Mouse (Mus musculus): ENCODE results near the gene Cbx4.
A peak's percentile ranks its signal among the peaks of the same experiment; 100 is the strongest.

Gene Cbx4

DNA sequence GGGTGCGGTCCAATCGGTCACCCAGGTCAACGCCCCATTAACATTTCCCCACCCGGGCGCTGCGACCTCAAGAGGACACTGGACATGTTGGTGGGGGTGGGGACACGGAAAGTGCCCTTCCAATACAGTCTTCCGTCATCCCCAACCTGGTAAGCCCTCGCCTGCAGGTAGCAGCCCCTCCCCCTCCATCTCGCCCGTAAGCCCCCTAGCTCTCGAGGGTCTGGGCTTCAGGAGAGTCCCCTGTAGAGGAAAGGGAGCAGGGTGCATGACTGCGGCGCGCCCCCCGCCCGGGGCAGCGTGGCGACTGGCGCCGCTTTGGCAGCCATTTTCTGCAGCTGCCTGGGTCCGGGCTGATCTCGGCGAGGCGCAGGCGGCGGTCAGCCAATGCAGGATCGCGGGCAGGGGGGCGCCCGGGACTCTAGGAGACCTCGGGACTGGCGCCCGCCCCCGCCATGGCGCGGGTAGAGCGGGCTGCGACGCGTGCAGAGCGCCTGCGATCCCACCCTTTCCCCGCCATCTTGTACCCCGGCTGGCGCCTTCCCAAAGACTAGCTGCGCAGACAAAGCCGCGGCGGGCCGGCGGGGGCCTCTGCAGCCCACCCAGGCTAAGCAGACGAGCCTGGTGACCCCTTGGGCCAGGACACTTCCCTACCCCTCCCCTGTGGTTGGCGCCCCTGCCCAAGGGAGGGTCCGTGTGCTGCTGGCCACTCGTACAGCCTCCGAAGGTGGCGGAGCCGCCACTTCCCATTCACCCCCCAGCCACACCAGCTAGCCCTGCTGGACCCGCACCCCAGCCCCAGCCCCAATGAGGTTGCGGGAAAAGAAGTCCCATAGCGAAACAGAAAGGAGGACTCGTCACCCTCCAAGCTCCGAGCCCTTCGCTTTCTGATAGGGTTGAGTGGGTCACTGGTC, 29.5 kb downstream of the Cbx4 start:
- peak; percentile 67 for DNase-seq

DNA sequence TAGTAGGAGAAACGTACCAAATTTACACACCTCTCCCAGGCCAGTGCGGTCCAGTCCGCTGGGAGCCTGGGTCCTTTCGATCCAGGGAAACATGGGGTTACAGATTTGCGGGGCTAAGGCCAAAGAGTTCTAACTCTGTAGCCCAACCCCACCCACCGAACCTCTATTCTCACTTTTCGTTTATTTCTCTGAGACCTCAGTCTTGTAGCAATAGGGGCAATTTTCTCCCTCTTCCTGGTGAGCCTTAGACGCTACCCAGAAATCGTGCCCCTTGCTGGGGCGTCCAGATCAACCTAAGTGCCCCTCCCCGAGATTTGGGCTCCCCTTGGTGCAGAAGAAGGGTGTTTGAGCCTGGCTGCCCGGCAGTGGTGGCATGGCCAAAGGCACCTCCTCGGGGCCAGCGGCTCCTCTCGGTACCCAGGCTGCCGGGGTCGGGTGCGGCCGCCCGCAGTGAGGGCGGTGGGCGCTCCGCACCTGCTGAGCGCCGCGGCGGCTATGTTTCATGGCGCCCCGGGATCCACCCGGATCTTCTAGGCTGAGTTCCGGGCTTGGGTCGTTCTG, 30.4 kb downstream of the Cbx4 start:
- DNase-seq, result no peak

DNA sequence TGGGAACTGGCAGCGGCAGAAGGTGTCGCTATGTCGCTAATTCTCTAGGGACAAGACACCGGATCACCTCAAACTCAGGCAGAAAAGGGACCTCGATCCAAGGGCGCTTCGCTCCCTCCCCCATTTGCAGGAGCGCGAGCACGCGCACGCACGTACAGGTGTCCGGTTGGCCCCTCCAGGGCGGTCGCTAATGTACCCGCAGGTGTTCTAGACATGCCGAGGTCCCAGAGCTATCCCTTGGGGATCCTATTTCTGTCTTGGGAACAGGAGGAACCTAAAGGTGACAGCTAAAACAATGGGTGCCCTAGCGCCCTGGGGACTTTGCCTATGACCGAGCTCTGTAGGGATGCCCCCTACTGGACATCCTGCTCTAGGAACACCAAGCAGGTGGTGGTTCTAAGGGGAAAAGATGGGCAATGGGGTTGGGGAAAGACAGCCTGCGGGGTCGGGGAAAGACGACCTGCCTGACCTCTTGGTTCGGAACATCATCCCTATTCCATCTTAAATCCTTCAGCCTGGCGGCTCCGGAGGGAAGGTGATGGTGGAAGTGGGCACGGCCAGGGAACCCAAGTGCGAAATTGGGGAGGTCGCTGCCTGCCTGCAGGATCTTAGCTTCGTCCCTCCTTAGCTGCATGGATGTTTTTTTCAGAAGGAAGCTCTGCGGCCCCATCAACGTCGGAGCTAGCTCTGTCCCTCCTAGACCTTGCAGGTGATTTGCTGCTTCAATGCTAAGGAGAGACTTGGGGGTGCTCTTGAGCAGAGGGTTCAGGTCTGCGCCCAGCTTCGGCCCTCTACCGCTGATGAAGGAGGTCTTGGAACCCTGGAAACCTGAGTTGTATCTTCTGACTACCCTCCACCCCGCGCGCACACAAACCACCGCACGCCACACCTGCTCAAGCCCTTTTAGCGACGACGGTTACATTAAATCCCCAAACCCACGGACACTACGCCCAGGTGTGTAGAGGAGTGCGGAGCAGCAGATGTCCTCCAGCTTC, 31.4 kb downstream of the Cbx4 start:
- DNase-seq, result peak; percentile 45

- no peak for DNase-seq
These were observed 32.2 kb downstream of the Cbx4 start for GRCm38 (mm10) chr11:119053738-119054350.

DNA sequence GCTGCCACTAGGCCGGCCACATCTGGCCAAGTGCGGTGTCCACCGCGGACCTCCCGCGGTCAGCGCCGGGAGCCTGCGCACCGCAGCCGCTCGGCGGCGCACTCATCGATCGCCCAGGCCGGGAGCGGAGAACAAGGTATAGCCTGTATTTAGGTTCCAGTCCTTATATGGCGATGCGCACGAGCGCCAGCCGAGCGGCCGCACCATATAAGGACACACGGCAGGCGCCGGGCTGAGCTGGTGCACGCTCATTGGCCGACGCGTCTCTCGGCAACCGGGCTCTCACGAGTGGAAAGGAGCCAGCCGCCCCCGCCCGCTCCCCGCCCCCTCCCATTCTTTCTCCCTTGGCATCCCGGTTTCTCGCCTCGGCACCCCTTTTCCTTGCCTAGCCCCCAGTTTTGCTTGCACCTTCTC, 32.8 kb downstream of the Cbx4 start:
- peak; percentile 86 for DNase-seq

DNA sequence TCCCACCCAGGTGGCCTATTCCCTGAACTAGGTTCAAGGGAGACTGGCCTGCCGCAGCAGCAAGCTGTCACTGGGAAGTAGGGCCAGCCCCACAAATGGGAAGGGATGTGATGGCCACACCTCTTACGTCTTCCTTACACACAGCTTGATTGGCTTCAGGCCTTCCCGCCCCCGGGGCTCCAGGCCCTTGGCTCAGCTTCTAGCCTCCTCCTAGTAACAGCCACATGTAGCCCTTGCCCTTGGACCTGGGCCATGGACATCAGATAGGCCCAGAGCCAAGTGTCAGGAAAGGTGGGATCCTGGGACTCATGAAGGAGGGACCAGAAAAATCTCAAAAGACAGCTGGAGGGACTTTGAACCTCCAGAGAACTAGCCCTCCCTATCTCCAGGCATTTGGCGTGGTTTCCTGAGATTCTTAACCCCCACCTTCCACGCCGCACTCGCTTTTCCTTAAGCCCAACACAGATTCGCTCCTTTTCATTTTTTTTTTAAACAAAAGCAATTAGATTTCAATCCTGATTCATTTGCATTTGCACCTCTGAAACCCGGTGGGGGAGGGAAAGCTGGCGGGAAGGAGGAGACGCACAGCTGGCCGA, 33.3 kb downstream of the Cbx4 start:
- DNase-seq, result peak; percentile 57

GRCm38 (mm10) chr11:119051927-119052660, 33.9 kb downstream of the Cbx4 start:
- peak; percentile 60 for DNase-seq

GRCm38 (mm10) chr11:119051426-119051825, 34.6 kb downstream of the Cbx4 start:
- no peak for DNase-seq

DNA sequence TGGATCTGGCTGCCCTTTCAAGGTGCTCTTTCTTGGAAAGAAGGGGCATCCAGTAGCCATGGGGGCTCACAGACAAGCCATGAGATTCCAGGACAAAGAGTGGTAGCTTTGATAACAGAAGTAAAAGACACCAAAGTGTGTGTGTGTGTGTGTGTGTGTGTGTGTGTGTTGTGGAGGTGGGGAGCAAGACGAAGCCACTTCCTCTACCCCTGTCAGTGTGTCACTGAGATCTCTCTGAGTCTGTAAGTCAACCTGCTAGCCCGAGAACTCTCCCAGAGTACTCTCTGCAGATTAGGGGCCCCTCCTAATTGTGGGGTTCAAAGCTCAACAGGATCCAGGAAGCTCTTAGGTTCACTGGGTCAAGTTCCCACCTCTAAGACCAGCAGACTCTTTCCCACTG, 35.7 kb downstream of the Cbx4 start:
- no peak for DNase-seq

GRCm38 (mm10) chr11:119048133-119048510, 37.9 kb downstream of the Cbx4 start:
- DNase-seq, result no peak

DNA sequence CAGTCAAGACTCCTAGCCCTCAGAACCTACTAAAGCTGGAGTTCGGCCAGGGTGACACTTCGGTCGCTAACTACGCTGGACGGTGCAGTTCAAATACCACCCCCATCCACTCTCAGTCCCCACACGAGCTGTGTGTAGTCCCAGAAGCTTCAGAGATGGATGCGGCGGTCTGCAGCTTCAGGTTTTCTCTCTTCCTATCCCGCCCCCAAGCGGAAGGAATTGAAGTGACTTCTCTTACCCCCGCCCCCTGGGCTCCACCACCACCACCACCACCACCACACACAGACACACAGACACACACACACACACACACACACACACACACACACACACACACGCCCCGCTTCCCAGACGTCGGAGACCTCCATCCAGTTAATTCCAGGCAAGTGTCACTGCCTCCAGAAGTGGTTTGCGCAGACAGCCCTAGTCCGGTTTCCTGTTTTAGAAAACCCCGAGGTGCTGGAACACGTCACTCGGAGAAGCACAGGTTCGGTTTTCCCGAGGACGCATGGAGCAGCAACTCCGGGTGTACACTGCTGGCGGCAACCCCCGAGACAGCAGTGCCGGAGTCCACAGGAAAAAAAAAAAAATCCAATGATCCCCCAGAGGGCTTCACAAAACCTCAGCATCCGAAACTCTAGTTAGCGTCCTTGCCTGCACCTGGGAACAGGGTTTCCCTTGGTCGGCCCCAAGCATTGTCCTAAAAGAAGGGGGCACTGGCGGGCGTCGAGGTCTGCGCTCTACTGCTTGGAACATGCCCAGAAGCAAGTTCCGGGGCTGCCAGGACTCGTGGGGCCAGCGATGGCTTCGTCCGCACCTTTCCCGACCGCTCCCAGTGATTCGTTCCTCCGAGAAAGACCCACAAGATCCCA, 38.5 kb downstream of the Cbx4 start:
- no peak for DNase-seq

DNA sequence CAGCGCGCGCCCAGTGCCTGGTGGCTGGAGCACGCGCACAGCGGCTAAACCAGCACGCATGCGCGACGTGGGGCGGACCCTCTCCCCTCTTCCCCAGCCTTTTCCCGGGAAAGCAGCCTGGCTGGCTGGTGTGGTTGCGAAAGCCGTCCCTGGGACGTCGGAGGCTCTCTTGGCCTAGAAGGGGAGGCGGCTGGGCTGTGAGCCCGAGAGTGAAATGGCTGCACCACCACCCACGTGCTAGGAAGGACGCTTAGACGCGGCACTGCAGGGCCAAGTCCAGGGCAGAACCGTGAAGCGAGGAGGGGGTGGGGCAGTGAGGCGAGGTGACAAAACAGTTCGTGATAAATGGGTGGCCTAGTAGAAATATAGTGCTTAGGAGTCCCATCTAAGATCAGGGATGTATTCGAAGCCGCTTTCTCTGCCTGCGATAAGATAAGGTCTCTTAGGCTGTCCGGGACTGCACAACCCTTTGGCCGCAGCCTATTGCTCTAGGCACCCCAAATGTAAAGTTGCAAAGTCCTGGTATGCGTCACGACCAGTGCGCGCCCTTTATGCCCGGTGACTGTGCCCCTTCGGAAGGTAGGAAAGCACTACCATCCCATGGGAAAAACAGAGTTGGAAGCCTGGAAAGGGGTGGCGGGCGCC, 39.3 kb downstream of the Cbx4 start:
- peak; percentile 78 for DNase-seq

DNA sequence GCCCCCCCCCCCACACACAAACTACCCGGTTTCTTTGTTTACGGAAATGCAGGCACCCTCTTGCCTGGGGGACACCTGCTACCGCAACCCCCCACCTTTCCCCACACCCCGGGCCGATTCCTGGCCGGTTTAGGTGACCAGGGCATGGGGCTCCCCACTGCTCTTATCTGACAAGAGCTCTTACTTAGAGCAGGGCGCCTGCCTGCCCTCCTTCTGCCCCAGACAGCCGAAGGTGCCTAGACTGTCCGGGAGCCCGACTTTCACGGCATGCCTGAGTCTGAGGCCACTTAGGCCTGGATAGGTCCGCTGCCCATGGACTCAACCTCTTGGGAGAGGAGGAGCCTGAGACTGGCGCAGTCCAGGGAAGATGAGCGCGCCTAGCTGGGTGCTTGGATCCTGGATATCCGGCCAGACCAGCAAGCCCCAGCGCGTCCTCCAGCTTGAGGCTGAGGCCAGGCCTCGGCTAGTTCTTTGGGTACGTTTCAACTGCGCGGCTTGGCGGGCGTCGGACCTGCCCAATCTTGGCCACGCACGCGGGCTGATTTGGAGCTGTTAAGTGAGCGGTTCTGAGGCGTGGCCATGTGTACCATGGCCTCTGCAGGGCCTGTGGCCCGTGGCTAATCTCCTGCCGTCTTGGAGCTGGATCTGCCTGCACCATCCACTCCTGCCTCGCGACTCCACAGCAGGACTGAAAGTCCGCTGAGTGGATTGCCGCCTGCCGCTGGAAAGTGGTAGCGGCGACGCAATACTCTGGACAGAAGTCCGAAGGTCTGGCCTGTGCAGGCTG, 41.3 kb downstream of the Cbx4 start:
- DNase-seq, result peak; percentile 81

- no peak for DNase-seq
These were observed 42.1 kb downstream of the Cbx4 start for GRCm38 (mm10) chr11:119043761-119044550.

- DNase-seq, result no peak
These were observed 42.8 kb downstream of the Cbx4 start for GRCm38 (mm10) chr11:119043273-119043540.

- DNase-seq, result no peak
These were observed 43.4 kb downstream of the Cbx4 start for GRCm38 (mm10) chr11:119042466-119043272.

DNA sequence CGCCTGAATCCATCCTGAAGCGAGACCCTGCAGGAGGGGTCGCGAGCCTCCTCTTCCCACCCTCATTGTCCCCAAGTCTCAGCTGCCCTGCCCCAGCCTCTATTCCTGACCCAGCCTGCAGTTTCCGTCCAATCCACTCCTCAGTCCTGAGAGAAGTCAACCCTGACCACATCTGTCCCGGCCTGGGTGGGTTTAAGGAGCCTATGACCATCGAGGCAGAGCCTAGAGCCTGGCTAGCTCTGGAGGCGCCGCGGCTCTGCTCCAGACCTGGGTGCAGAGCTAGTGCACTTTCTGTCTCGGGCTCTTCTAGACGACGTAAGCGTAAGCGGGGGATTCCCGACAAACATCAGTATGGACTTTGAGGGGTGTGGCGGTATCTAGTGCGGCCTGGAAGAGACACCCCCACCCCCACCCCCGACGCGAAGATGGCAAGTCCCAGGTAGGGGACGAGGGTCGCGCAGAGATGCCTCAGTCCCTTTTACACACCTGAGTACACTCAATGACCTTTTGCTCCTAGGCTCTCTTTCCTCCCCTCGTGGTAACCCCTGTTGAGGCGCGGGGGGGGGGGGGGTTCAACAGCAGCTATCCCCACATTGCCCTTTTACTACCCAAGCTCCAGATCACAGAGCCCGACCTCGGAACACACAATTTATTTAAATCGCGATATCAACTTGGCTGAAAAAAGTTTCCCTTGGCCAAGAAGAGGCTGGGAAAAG, 44.1 kb downstream of the Cbx4 start:
- DNase-seq, result no peak

Measured in kidney, postnatal 14 days (tissue).